Mouse (Mus musculus) heart, embryonic 16.5 days (tissue): ENCODE results near the gene Kdm5b. TPM values are rescaled to one million over a fixed set of nuclear protein-coding genes. Genes with fewer than 3 reads are reported as not detected.

ENCODE experiments used
- polyA plus RNA-seq: library from polyadenylated mRNA; unstranded; fragments of >200 nt; fragmentation: Nextera tagmentation; extraction: Ambion mirVana; gene quantifications from 2 replicates; pipeline ENCODE4 v1.2.1, GENCODE M21; 2015

Gene Kdm5b
- polyA plus RNA-seq, 1 experiment from 2014 or later: 24.4 TPM

Other genes starting within 250 kb of the Kdm5b start
- 10.6 and 11.4 TPM in 2 replicates for gene Ppfia4, start 227.2 kb upstream of the Kdm5b start, polyA plus RNA-seq
- 57.5 and 60.4 TPM in 2 replicates for gene Tmem183a, start 198.2 kb upstream of the Kdm5b start, polyA plus RNA-seq
- gene 4933406M09Rik, start 174.2 kb upstream of the Kdm5b start, polyA plus RNA-seq: not detected in 2 replicates
- gene Cyb5r1, start 154.6 kb upstream of the Kdm5b start, polyA plus RNA-seq: 42.2 and 49.0 TPM in 2 replicates
- gene Adipor1, start 144.8 kb upstream of the Kdm5b start, polyA plus RNA-seq: 138 and 148 TPM in 2 replicates
- gene Klhl12, start 104.6 kb upstream of the Kdm5b start, polyA plus RNA-seq: 20.6 and 21.1 TPM in 2 replicates
- 29.6 and 29.9 TPM in 2 replicates for gene Rabif, start 65.5 kb upstream of the Kdm5b start, polyA plus RNA-seq
- gene Mgat4e, start 10.5 kb upstream of the Kdm5b start, polyA plus RNA-seq: not detected in 2 replicates
- 0.17 TPM in 2 replicates for gene Syt2, start 86.5 kb downstream of the Kdm5b start, polyA plus RNA-seq